Mouse (Mus musculus) C2C12 (cell line): ENCODE results near the gene Tmem131l.

ENCODE experiments used
- CEBPB ChIP-seq: IDR thresholded peaks from one replicate; pipeline ENCODE4 v1.6.1; 2011; ENCODE audit warnings: low read depth, mild to moderate bottlenecking, control low read depth, moderate library complexity
- CTCF ChIP-seq: IDR thresholded peaks from one replicate; pipeline ENCODE4 v1.5.1; 2011; ENCODE audit not compliant: control insufficient read depth, insufficient read depth, insufficient read length
- FOSL1 ChIP-seq: IDR thresholded peaks from one replicate; pipeline ENCODE4 v1.8.0; 2011; ENCODE audit warnings: mild to moderate bottlenecking, low read length; ENCODE audit not compliant: poor library complexity, insufficient read depth, severe bottlenecking
- MAX ChIP-seq: IDR thresholded peaks from one replicate; pipeline ENCODE4 v1.6.1; 2011; ENCODE audit warnings: mild to moderate bottlenecking, control low read depth
- MYOD1 ChIP-seq: IDR thresholded peaks from one replicate; pipeline ENCODE4 v1.6.1; 2011; ENCODE audit warnings: low read depth; ENCODE audit not compliant: control insufficient read depth, insufficient read length
- MYOG ChIP-seq: IDR thresholded peaks from one replicate; pipeline ENCODE4 v1.6.1; 2011; ENCODE audit not compliant: control insufficient read depth, insufficient read length; ENCODE audit errors: extremely low read depth
- USF1 ChIP-seq: IDR thresholded peaks from one replicate; pipeline ENCODE4 v1.6.1; 2011; ENCODE audit warnings: low read depth, mild to moderate bottlenecking, control low read depth, moderate library complexity

GRCm38 (mm10) chr3:83991691-83992524 lies 48.1 kb downstream of the Tmem131l start:
- TF ChIP-seq CTCF = no peak
- no peak for TF ChIP-seq CEBPB
- TF ChIP-seq USF1 = no peak
- TF ChIP-seq MAX = no peak
- no peak for TF ChIP-seq MYOG
- no peak for TF ChIP-seq MYOD1
- no peak for TF ChIP-seq FOSL1
